Mouse (Mus musculus): ENCODE results near the gene E130309D02Rik. TPM values are rescaled to one million over a fixed set of nuclear protein-coding genes. Genes with fewer than 3 reads are reported as not detected.

E130309D02Rik gene
- polyA plus RNA-seq, 1 experiment from 2014 or later: 27.4 TPM

- Histone ChIP-seq H3K27ac (no peak overlapping the region), H3K4me1 (replicated peaks) (peaks cover 40% of the 10 kb centered on the region), H3K4me2 (no peak overlapping the region), H3K36me3 (peaks cover 96% of the 10 kb centered on the region), H3K27me3 (no peaks in the 10 kb centered on the region), H3K4me3 (replicated peaks) (no peak overlapping the region), H3K9ac (no peak overlapping the region), H3K9me3 (replicated peaks) (no peaks in the 10 kb centered on the region)
- DNase-seq: no peak
- no peak for ATAC-seq (ENCODE audit: low read depth)
- 84% methylated on average over 5 of the region's 5 CpGs for WGBS (ENCODE audit: insufficient replicate concordance)
These were observed 6.3 kb downstream of the E130309D02Rik start for GRCm38 (mm10) chr5:143308825-143309224.

- H3K36me3 ChIP-seq: peaks cover 98% of the 10 kb centered on the region
- WGBS (ENCODE audit: insufficient replicate concordance): 87% methylated on average over 7 of the region's 7 CpGs
- H3K9me3 ChIP-seq (replicated peaks): no peaks in the 10 kb centered on the region
- no peak overlapping the region for H3K9ac ChIP-seq
- H3K27me3 ChIP-seq: no peaks in the 10 kb centered on the region
- no peak for DNase-seq
- no peak overlapping the region for H3K4me3 ChIP-seq (replicated peaks)
- H3K27ac ChIP-seq: no peak overlapping the region
- ATAC-seq (ENCODE audit: low read depth): no peak
- H3K4me1 ChIP-seq (replicated peaks): no peaks in the 10 kb centered on the region
- H3K4me2 ChIP-seq: no peak overlapping the region
These were observed 10.9 kb downstream of the E130309D02Rik start for GRCm38 (mm10) chr5:143304251-143304650.

DNA sequence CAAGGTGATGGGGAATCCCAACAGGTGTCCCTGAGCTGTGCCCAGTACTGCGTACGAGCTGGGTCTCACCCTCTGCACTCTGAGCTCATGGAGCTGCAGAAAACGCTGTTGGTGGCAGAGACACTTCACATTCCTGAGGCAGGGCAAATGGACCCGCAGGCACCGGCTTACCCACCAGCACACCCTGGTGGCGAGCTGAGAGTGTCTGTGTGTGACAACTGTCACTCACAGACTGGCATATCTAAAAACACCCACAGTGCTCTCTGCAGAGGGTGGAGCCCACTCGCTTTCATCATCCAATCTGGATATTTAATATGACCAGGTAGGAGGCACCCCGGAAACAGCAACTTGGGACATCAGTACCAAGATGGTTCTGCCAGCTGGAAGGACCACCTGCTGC, 13.9 kb downstream of the E130309D02Rik start:
- Histone ChIP-seq H3K27ac (no peak overlapping the region), H3K4me3 (replicated peaks) (no peak overlapping the region), H3K27me3 (no peaks in the 10 kb centered on the region), H3K4me2 (no peak overlapping the region), H3K4me1 (replicated peaks) (no peaks in the 10 kb centered on the region; the same call in 1 of the 2 replicates), H3K36me3 (peaks cover 75% of the 10 kb centered on the region), H3K9me3 (replicated peaks) (no peaks in the 10 kb centered on the region), H3K9ac (no peak overlapping the region)
- 80% methylated on average over 8 of the region's 8 CpGs for WGBS (ENCODE audit: insufficient replicate concordance)
- ATAC-seq (ENCODE audit: low read depth) (no peak; the same call in 1 of the 2 replicates), DNase-seq (no peak)

- H3K27ac ChIP-seq: no peak overlapping the region
- H3K9me3 ChIP-seq (replicated peaks): no peaks in the 10 kb centered on the region
- ATAC-seq (ENCODE audit: low read depth) (no peak), DNase-seq (peak; percentile 26)
- no peak overlapping the region for H3K4me2 ChIP-seq
- H3K4me3 ChIP-seq (replicated peaks): no peak overlapping the region
- H3K27me3 ChIP-seq: peaks cover under 1% of the 10 kb centered on the region; the same call in 1 of the 2 replicates
- no peak overlapping the region for H3K9ac ChIP-seq
- peaks cover 59% of the 10 kb centered on the region for H3K36me3 ChIP-seq
- H3K4me1 ChIP-seq (replicated peaks): no peaks in the 10 kb centered on the region; the same call in 1 of the 2 replicates
- 88% methylated on average over 4 of the region's 4 CpGs for WGBS (ENCODE audit: insufficient replicate concordance)
These were observed 15.5 kb downstream of the E130309D02Rik start for GRCm38 (mm10) chr5:143299686-143300085.

GRCm38 (mm10) chr5:143298391-143298790, 16.8 kb downstream of the E130309D02Rik start:
- H3K4me1 ChIP-seq (replicated peaks): no peaks in the 10 kb centered on the region; the same call in 1 of the 2 replicates
- H3K27me3 ChIP-seq: peaks cover 13% of the 10 kb centered on the region
- no peak overlapping the region for H3K9ac ChIP-seq
- H3K27ac ChIP-seq: no peak overlapping the region
- ATAC-seq (ENCODE audit: low read depth) (no peak), DNase-seq (no peak)
- H3K4me3 ChIP-seq (replicated peaks): no peak overlapping the region
- WGBS (ENCODE audit: insufficient replicate concordance): 89% methylated on average over 7 of the region's 7 CpGs
- H3K9me3 ChIP-seq (replicated peaks): no peaks in the 10 kb centered on the region
- peaks cover 48% of the 10 kb centered on the region for H3K36me3 ChIP-seq
- no peak overlapping the region for H3K4me2 ChIP-seq

DNA sequence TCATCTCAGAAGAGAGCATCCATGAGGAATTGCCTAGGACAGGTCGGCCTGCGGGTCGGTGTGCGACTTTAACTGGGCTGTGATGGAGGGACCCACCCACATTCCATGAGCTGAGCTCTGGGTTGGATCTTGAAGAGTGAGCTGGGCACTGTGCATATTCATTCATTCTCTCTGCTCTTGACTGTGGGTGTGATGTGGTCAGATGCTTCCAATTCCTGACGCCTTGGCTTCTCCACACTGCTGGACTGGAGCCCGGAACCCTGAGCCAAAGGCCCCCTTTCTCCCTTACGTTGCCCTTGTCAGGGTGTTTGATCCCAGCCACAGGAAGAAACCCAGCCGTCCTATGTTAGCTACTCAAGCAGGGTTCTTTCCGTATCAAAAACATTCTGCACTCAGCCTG, 17.2 kb downstream of the E130309D02Rik start:
- H3K27me3 ChIP-seq: peaks cover 17% of the 10 kb centered on the region
- no peak for DNase-seq
- no peak for ATAC-seq (ENCODE audit: low read depth)
- H3K4me2 ChIP-seq: no peak overlapping the region
- no peak overlapping the region for H3K4me3 ChIP-seq (replicated peaks)
- H3K9ac ChIP-seq: no peak overlapping the region
- WGBS (ENCODE audit: insufficient replicate concordance): 87% methylated on average over 9 of the region's 9 CpGs
- H3K9me3 ChIP-seq (replicated peaks): no peaks in the 10 kb centered on the region
- no peaks in the 10 kb centered on the region; the same call in 1 of the 2 replicates for H3K4me1 ChIP-seq (replicated peaks)
- H3K27ac ChIP-seq: no peak overlapping the region
- H3K36me3 ChIP-seq: peaks cover 44% of the 10 kb centered on the region

DNA sequence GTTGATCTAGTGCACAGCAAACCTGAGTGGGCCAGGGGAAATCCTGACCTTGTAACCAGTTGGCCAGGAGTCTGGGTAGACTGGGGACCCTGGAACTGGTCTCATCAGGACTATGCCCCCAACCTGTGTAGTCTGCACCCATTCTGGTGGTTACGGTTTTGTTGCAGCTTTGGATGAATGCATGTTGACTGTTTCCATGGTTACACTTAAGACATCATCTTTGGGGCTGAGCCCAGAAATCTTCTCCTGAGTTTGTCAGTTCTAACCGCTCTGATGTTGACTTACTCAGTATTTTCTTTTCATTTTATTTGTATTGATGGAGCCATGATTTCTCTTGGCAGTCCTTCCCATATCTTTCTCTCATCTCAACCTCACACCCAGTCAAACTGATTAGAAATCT, 19.8 kb downstream of the E130309D02Rik start:
- DNase-seq (no peak), ATAC-seq (ENCODE audit: low read depth) (no peak)
- Histone ChIP-seq H3K36me3 (peaks cover 17% of the 10 kb centered on the region), H3K27me3 (peaks cover 44% of the 10 kb centered on the region), H3K9me3 (replicated peaks) (no peaks in the 10 kb centered on the region), H3K9ac (no peak overlapping the region), H3K4me1 (replicated peaks) (no peaks in the 10 kb centered on the region; the same call in 1 of the 2 replicates), H3K4me2 (no peak overlapping the region), H3K27ac (no peak overlapping the region), H3K4me3 (replicated peaks) (no peak overlapping the region)
- WGBS (ENCODE audit: insufficient replicate concordance): 81% methylated on average over 2 of the region's 2 CpGs

GRCm38 (mm10) chr5:143294862-143295261, 20.3 kb downstream of the E130309D02Rik start:
- no peaks in the 10 kb centered on the region for H3K9me3 ChIP-seq (replicated peaks)
- H3K4me1 ChIP-seq (replicated peaks): no peaks in the 10 kb centered on the region; the same call in 1 of the 2 replicates
- peaks cover 13% of the 10 kb centered on the region for H3K36me3 ChIP-seq
- H3K4me3 ChIP-seq (replicated peaks): no peak overlapping the region
- no peak for DNase-seq
- no peak overlapping the region for H3K4me2 ChIP-seq
- no peak for ATAC-seq (ENCODE audit: low read depth)
- 81% methylated on average over 3 of the region's 3 CpGs for WGBS (ENCODE audit: insufficient replicate concordance)
- no peak overlapping the region for H3K9ac ChIP-seq
- H3K27me3 ChIP-seq: peaks cover 48% of the 10 kb centered on the region
- no peak overlapping the region for H3K27ac ChIP-seq

DNA sequence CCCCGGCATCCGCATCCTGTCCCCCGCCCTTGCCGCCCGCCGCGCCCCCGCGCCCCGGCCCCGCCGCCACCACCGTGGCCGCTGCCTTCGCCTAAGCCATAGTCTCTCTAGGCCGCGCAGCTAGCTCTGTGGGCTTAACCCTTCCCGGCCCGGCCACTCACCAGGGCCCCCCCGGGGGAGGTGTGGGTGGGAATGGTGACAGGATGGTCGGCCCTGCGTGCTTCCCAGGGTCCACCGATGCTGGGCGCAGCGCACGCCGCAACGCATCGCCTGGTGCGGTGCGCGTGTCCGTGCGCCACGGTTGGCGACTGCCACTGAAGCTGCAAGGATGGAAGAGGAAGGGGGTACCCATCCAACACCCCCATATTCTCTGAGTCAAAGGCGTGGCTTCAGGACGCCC, 21.8 kb downstream of the E130309D02Rik start, which contains the start of gene Zfp853:
Gene Zfp853, minus strand, starts transcription at position 220 of the 400 bp plus-strand sequence.
- Histone ChIP-seq H3K27ac (no peak within 1 kb of the TSS), H3K4me3 (replicated peaks) (peak within 1 kb of the TSS; percentile 43), H3K36me3 (no peaks in the 10 kb centered on the region; the same call in 1 of the 2 replicates), H3K9me3 (replicated peaks) (no peaks in the 10 kb centered on the region), H3K27me3 (peaks cover 63% of the 10 kb centered on the region), H3K9ac (no peak within 1 kb of the TSS), H3K4me2 (peak within 1 kb of the TSS; percentile 57), H3K4me1 (replicated peaks) (peaks cover 4% of the 10 kb centered on the region)
- DNase-seq (no peak), ATAC-seq (ENCODE audit: low read depth) (no peak)
- WGBS (ENCODE audit: insufficient replicate concordance): 8% methylated on average over 32 of the region's 38 CpGs

GRCm38 (mm10) chr5:143292879-143293278, 22.3 kb downstream of the E130309D02Rik start:
- Histone ChIP-seq H3K9me3 (replicated peaks) (no peaks in the 10 kb centered on the region), H3K9ac (no peak overlapping the region), H3K27me3 (peaks cover 68% of the 10 kb centered on the region), H3K4me3 (replicated peaks) (peak overlapping the region; percentile 43), H3K4me1 (replicated peaks) (peaks cover 9% of the 10 kb centered on the region), H3K27ac (no peak overlapping the region), H3K36me3 (no peaks in the 10 kb centered on the region), H3K4me2 (peak overlapping the region; percentile 57)
- DNase-seq: no peak
- no peak for ATAC-seq (ENCODE audit: low read depth)
- WGBS (ENCODE audit: insufficient replicate concordance): 4% methylated on average over 19 of the region's 19 CpGs

- Histone ChIP-seq H3K27ac (no peak overlapping the region), H3K36me3 (no peaks in the 10 kb centered on the region), H3K27me3 (peaks cover 99% of the 10 kb centered on the region), H3K9ac (no peak overlapping the region), H3K9me3 (replicated peaks) (no peaks in the 10 kb centered on the region), H3K4me2 (no peak overlapping the region), H3K4me3 (replicated peaks) (no peak overlapping the region), H3K4me1 (replicated peaks) (peaks cover 16% of the 10 kb centered on the region)
- DNase-seq (no peak), ATAC-seq (ENCODE audit: low read depth) (no peak)
- WGBS (ENCODE audit: insufficient replicate concordance): 57% methylated on average over 9 of the region's 9 CpGs
These were observed 25.9 kb downstream of the E130309D02Rik start for GRCm38 (mm10) chr5:143289299-143289698.

GRCm38 (mm10) chr5:143288378-143288911, 26.7 kb downstream of the E130309D02Rik start:
- H3K9ac ChIP-seq: no peak overlapping the region
- WGBS (ENCODE audit: insufficient replicate concordance): 12% methylated on average over 9 of the region's 9 CpGs
- no peak for ATAC-seq (ENCODE audit: low read depth)

More at GRCm38 (mm10) chr5:143288378-143288911, 26.7 kb downstream of the E130309D02Rik start:
- Histone ChIP-seq H3K4me2 (peak overlapping the region; percentile 49), H3K4me1 (replicated peaks) (peaks cover 16% of the 10 kb centered on the region), H3K36me3 (no peaks in the 10 kb centered on the region), H3K4me3 (replicated peaks) (peak overlapping the region; percentile 33), H3K27ac (no peak overlapping the region), H3K9me3 (replicated peaks) (no peaks in the 10 kb centered on the region), H3K27me3 (peaks cover 91% of the 10 kb centered on the region)
- no peak for DNase-seq

Measured in liver, embryonic 13.5 days (tissue).